Mouse (Mus musculus) gastrocnemius, adult 8-10 months (tissue): Measurements from ENCODE around the gene Spert. TPM values are rescaled to one million over a fixed set of nuclear protein-coding genes. Genes with fewer than 3 reads are reported as not detected.

ENCODE experiments used
- total RNA-seq, 4 experiments: library from RNA; stranded (reverse); gene quantifications; 2 replicates each; pipeline ENCODE4 v1.2.4; 2022

Gene Spert
- total RNA-seq, 4 experiments from 2014 or later = not detected

Other genes with a start within 250 kb of the Spert start
- gene Siah3, start 137.1 kb downstream of the Spert start, total RNA-seq = under 1 TPM in 1 of 4 experiments, not detected in 3; 0.11 TPM
- not detected for gene Erich6b, start 49.1 kb upstream of the Spert start, total RNA-seq
- 1 to 10 TPM; 7.3 to 8.8 (median 8.6) TPM for gene Cog3, start 161.4 kb upstream of the Spert start, total RNA-seq
- gene Slc25a30, start 193.9 kb upstream of the Spert start, total RNA-seq = 10 to 100 TPM in 1 of 4 experiments, 1 to 10 TPM in 3; 5.9 to 12.2 (median 7.2) TPM